Mouse (Mus musculus) midbrain, embryonic 10.5 days (tissue): Measurements from ENCODE around the gene Pign. TPM values are rescaled to one million over a fixed set of nuclear protein-coding genes. Genes with fewer than 3 reads are reported as not detected.

Experiments used
- DNase-seq: peaks from one replicate; pipeline ENCODE4 v3.0.0-alpha.2; 2017; ENCODE audit warnings: low spot score
- H3K27ac ChIP-seq: fragments of 300-500 bp; sonication (generic); replicated peaks from 2 replicates; pipeline ENCODE4 v1.5.1; 2016; ENCODE audit warnings: mild to moderate bottlenecking
- H3K27me3 ChIP-seq: fragments of 300-500 bp; sonication (generic); 2 replicates; pipeline ENCODE4 v1.6.1; 2016; ENCODE audit warnings: low read depth, mild to moderate bottlenecking; ENCODE audit not compliant: poor library complexity, severe bottlenecking
- H3K36me3 ChIP-seq: fragments of 300-500 bp; sonication (generic); 2 replicates; pipeline ENCODE4 v1.6.1; 2016; ENCODE audit warnings: mild to moderate bottlenecking, moderate library complexity
- H3K4me1 ChIP-seq: fragments of 300-500 bp; sonication (generic); 2 replicates; pipeline ENCODE4 v1.6.1; 2016
- H3K4me3 ChIP-seq: fragments of 300-500 bp; sonication (generic); 2 replicates; pipeline ENCODE4 v1.5.1; 2016; ENCODE audit warnings: mild to moderate bottlenecking, moderate library complexity
- H3K9me3 ChIP-seq: fragments of 300-500 bp; sonication (generic); replicated peaks from 2 replicates; pipeline ENCODE4 v1.6.1; 2016; ENCODE audit warnings: mild to moderate bottlenecking
- WGBS: fragments of 180-500 bp; shearing (Covaris S2); methylation state at CpG from one replicate; pipeline ENCODE4 v1.1.7; 2016; 5-methylcytosine and 5-hydroxymethylcytosine counted together
- polyA plus RNA-seq: library from polyadenylated mRNA; unstranded; fragments of >200 nt; fragmentation: Nextera tagmentation; extraction: Ambion mirVana; gene quantifications from 2 replicates; pipeline ENCODE4 v1.2.1, GENCODE M21; 2016

Gene Pign
- 11.1 and 12.9 TPM in 2 replicates for polyA plus RNA-seq

DNA sequence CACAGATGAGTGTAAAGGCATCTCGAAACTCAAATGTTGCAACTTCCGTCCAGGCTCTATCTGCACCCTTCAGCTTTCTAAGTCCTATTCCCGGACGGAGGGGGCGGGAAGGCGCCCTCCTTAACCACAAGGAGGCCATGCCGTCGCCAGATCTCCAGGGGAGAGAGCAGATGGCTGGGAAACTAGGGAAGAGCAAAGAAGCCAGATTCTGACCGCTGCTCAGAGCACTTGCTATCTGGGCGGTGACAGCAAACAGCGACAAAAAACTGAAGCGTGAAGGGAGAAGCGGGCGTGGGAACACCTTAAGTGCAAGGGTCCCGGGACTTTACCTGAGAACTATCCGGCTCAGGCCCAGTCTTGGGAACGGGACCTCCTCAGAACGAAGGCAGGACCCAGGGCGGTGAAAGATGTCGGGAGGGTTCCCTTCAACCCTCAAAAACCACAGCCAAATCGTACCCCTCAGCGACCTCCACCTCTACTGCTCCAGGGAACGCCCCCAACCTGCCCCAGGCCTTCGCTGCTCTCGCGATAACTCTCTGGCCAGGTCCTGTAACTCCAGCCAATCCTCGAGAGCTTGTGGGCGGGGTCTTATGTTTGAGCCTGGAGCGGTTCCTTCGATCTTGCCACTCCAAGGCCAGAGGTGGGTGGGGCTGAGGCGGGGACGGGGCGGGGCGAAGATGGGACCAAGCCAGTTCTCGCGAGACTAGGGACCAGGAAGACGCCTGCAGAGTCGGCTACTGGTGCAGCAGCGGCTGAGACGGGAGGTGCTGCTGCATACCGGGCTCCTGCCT is at the start of gene Pign, which contains the start of gene Relch:
Pign (minus strand) TSS at position 507 of the 791 bp plus-strand sequence.
Relch (plus strand) TSS at position 691 of the 791 bp plus-strand sequence.
- Histone ChIP-seq H3K9me3 (no peaks in the 10 kb centered on the region), H3K27ac (peak within 1 kb of the TSS; percentile 89), H3K27me3 (no peaks in the 10 kb centered on the region), H3K4me3 (peak within 1 kb of the TSS; percentile 97), H3K36me3 (0 out of 2 replicates have a peak, but pooled peaks cover 6% of the 10 kb centered on the region), H3K4me1 (peaks cover 29% of the 10 kb centered on the region)
- WGBS = under 1% methylated on average over 41 of the region's 41 CpGs
- peak; percentile 99 for DNase-seq

DNA sequence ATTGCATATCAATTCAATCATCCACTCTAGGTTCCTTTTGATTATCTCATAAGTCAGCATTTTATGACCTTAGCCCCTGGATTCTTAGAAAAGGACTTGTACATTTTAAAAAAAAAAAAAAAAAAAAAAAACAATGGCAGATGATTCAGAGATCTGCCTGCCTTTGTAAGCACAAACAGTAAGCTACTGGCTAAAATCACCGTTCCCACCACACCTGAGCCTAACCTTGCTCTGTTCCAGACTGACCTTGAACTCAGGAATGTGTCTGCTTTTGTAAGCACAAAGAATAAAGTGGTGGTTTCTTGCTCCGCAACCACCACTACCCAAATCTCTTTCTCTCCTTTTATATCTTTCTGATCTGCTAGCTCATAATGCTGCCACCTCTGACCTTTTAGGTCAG is 49.3 kb upstream of the Pign start:
- Histone ChIP-seq H3K4me3 (no peak overlapping the region), H3K9me3 (no peaks in the 10 kb centered on the region), H3K4me1 (no peaks in the 10 kb centered on the region), H3K27me3 (no peaks in the 10 kb centered on the region), H3K36me3 (peaks cover 33% of the 10 kb centered on the region), H3K27ac (no peak overlapping the region)
- DNase-seq = no peak
- whole genome bisulfite sequencing = 96% methylated on average over 2 of the region's 2 CpGs

DNA sequence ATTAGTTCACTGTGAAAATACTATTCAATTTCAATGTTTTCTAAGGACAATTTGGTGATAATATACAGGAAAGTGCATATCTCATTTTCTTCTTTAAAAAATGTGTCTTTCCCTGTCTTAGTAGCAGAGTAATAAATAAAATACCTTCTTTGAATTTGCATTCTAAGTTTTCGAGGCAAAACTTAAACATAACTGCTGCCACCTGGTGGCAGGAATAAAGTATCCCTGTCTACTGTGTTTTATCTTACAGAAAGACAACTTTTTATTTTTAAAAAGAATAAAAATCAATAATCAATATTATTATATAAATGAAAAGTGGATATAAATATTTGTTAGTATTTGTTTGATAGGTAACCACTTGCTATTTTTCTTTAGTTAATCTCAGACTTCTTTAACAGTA is 47.8 kb upstream of the Pign start:
- DNase-seq = no peak
- H3K36me3 ChIP-seq = peaks cover 44% of the 10 kb centered on the region
- H3K27me3 ChIP-seq = no peaks in the 10 kb centered on the region
- no peak overlapping the region for H3K4me3 ChIP-seq
- no peaks in the 10 kb centered on the region for H3K9me3 ChIP-seq
- no peak overlapping the region for H3K27ac ChIP-seq
- no peaks in the 10 kb centered on the region for H3K4me1 ChIP-seq
- 63% methylated on average over 1 of the region's 1 CpGs for WGBS

DNA sequence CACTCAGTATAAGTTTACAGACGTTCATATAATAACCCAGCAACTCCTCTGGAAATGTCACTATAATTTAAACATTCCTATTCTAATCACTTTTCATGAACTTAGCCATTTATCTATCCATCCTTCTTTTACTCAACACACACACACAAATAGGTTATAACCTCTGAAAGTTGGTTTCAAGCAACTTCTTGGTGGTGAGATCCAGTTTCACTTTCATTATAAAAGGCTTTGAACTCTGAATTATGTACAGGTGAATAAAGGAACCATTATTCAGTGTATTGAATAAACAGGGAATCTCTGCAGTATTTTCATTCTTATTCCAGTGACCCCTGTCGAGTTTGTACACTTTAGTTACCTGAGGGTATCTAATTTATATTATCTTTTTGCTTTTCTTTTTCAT is 45.9 kb upstream of the Pign start:
- Histone ChIP-seq H3K27ac (no peak overlapping the region), H3K9me3 (no peaks in the 10 kb centered on the region), H3K4me1 (no peaks in the 10 kb centered on the region), H3K36me3 (peaks cover 40% of the 10 kb centered on the region), H3K27me3 (no peaks in the 10 kb centered on the region), H3K4me3 (no peak overlapping the region)
- WGBS = 83% methylated on average over 2 of the region's 2 CpGs
- DNase-seq = no peak

DNA sequence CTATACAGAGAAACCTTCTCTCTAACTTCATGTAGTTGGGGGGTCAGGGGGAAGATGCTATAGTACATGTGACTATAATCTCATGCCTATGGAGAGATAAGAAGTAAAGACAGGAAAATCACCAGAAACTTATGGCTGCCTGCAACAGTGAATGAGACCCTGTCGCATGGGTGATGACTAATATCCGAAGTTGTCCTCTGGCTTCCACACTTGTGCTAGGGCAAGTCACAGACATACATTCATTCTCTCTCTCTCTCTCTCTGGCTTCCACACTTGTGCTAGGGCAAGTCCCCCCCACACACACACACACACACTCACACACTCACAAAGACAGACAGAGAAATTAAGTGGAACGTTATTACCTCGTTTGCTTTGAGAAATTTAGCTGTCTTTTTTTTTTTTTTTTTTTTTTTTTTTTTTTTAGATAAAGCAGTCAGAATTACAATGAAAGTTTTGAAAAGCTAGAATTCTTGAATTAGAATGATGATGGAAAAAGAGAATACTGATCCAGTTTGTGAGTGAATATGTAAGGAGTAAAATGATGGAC is 37.6 kb upstream of the Pign start:
- H3K27me3 ChIP-seq = no peaks in the 10 kb centered on the region
- WGBS = 97% methylated on average over 4 of the region's 4 CpGs
- no peaks in the 10 kb centered on the region for H3K4me1 ChIP-seq

DNA sequence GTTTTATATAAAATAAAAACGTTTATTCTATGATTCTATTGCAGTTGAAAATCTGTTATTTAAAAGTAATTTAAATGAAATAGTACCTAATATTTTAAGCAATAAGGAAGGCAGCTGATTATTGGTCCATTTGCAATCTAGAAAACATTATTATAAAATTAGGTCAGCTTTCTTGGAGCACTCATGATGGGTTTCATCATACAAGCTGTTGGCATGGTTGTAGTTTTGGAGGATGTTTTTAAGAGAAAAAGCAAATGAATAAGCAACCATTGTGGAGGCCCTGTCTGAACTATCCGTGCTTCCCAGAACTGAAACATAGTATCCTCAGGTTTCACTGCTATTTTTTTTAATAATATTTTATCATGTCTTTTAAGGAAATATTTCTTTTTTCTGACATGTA is 32.1 kb upstream of the Pign start:
- Histone ChIP-seq H3K4me3 (no peak overlapping the region), H3K36me3 (peaks cover 20% of the 10 kb centered on the region; the same call in 1 of the 2 replicates), H3K27ac (no peak overlapping the region), H3K4me1 (no peaks in the 10 kb centered on the region), H3K9me3 (no peaks in the 10 kb centered on the region), H3K27me3 (no peaks in the 10 kb centered on the region)
- DNase-seq = no peak
- 88% methylated on average over 2 of the region's 2 CpGs for WGBS

More for the DNA sequence above, 37.6 kb upstream of the Pign start:
- no peaks in the 10 kb centered on the region for H3K9me3 ChIP-seq
- no peak overlapping the region for H3K4me3 ChIP-seq
- H3K36me3 ChIP-seq = peaks cover 20% of the 10 kb centered on the region
- DNase-seq = no peak
- H3K27ac ChIP-seq = no peak overlapping the region

DNA sequence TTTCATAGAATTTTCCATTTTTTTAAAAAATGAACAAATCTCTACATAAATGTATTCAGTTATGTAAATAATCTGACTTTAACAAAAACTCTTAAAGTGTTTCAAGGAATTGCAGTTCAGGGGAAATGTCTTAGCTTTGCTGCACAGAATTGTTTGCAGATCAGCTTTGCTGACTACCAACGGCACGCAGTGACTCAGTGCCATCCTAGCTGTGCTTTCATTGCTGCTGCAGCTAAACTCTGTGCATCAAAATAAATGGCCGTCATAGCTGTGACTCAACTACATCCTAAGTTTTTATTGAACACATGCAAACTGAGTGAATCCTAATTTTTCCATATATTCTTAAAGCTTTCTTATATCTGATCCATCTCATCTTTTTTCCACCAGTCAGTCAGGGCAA is 22.0 kb upstream of the Pign start:
- WGBS = 82% methylated on average over 3 of the region's 3 CpGs
- Histone ChIP-seq H3K9me3 (no peaks in the 10 kb centered on the region), H3K27me3 (no peaks in the 10 kb centered on the region), H3K36me3 (no peaks in the 10 kb centered on the region), H3K27ac (no peak overlapping the region), H3K4me1 (no peaks in the 10 kb centered on the region), H3K4me3 (no peak overlapping the region)
- no peak for DNase-seq

DNA sequence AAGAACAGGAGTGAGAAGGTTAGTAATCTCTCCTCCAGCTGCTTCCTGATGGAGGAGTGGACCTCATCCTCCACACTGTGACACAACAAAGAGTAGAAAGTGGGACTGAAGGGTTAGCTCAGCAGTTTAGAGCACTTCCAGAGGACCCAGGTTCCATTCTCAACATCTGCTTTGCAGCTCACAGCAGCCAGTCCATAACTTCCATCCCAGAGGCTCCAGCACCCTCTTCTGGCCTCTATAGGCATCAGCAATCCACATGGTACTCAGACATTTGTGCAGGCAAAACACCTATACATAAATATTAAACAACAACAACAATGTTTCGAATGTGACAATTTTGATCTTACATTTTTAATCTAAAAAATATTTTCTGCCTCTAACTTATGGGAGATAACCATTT is 17.1 kb upstream of the Pign start:
- Histone ChIP-seq H3K27ac (no peak overlapping the region), H3K27me3 (no peaks in the 10 kb centered on the region), H3K4me3 (no peak overlapping the region), H3K9me3 (no peaks in the 10 kb centered on the region), H3K36me3 (peaks cover 5% of the 10 kb centered on the region; the same call in 1 of the 2 replicates), H3K4me1 (no peaks in the 10 kb centered on the region)
- WGBS = 93% methylated on average over 1 of the region's 1 CpGs
- no peak for DNase-seq

DNA sequence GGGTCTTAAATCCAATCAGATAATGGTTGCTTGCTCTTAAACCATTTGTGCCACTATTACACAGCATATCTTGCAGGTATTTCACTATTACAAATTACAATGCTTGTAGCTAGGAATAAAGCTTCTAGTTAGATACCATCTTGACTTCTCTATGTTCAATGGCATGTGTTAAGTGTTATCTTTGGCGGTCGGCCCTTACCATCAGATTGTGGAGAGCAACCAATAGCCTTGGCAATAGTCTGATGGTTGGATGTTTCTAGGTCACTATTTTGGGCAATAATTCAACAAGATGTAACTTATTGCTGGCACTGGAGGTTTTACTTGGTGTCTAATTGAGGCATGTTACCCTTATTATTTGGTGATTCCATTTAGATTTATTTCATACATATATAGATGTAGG is 11.3 kb upstream of the Pign start:
- H3K27me3 ChIP-seq = no peaks in the 10 kb centered on the region
- H3K36me3 ChIP-seq = peaks cover 5% of the 10 kb centered on the region; the same call in 1 of the 2 replicates
- H3K4me1 ChIP-seq = no peaks in the 10 kb centered on the region
- 92% methylated on average over 2 of the region's 2 CpGs for WGBS
- no peak for DNase-seq
- H3K9me3 ChIP-seq = no peaks in the 10 kb centered on the region
- H3K4me3 ChIP-seq = no peak overlapping the region
- no peak overlapping the region for H3K27ac ChIP-seq

DNA sequence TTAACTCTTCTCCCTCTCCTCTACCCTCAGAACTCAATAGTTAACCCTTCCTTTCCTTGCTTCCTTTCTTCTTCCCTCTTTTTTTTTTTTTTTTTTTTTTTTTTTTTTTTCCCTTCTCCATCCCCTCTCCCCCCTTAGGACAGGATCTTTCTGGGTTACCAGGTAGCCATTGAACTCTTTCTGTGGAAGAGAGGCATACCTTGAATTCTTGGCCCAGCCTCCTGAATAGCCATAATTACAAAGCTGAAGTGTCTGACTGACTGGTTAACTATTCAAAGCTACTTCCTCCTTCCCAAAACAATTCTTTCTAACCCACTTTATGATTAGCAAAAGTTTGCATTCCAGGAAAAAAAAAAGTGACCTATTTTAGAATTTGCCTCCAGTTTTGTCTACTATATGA is 6.2 kb upstream of the Pign start:
- peaks cover 16% of the 10 kb centered on the region for H3K4me1 ChIP-seq
- no peak for DNase-seq
- H3K4me3 ChIP-seq = no peak overlapping the region
- H3K9me3 ChIP-seq = no peaks in the 10 kb centered on the region
- no peaks in the 10 kb centered on the region for H3K27me3 ChIP-seq
- H3K36me3 ChIP-seq = 0 out of 2 replicates have a peak, but pooled peaks cover 6% of the 10 kb centered on the region
- H3K27ac ChIP-seq = no peak overlapping the region

DNA sequence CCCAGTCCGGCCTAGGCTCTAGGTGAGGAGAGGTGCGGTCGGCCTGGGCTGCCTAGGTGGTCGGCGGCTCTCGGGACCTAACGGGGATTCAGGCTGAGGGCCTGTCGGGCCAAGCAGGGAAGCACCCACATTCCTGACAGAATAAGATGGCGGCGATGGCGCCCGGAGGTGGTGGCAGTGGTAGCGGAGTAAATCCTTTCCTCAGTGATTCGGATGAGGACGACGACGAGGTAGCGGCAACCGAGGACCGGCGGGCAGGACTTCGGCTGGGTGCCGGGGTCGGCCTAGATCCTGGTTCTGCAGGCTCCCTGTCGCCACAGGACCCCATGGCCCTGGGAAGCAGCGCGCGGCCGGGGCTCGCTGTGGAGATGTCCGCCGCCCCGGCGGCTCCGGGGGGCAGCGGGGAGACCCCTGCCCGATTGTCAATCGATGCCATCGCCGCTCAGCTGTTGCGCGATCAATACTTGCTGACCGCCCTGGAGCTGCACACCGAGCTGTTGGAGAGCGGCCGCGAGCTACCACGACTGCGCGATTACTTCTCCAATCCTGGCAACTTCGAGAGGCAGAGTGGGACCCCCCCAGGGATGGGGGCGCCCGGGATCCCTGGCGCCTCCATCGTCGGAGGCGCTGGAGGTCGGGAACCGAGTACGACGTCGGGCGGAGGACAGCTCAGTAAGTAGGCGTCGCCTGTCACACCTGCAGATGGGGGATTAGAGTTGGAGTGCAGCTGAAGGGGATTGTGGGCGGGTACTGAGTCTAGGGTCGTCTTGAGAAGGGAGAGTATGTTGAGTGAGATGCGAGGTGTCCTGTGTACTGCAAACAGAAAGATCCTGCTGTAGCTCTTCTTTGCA is 710 bp upstream of the Pign start:
- H3K9me3 ChIP-seq = no peaks in the 10 kb centered on the region
- H3K4me1 ChIP-seq = peaks cover 29% of the 10 kb centered on the region
- H3K4me3 ChIP-seq = peak overlapping the region; percentile 97
- H3K36me3 ChIP-seq = 0 out of 2 replicates have a peak, but pooled peaks cover 6% of the 10 kb centered on the region
- peak overlapping the region; percentile 89 for H3K27ac ChIP-seq
- H3K27me3 ChIP-seq = no peaks in the 10 kb centered on the region
- under 1% methylated on average over 67 of the region's 68 CpGs for WGBS
- DNase-seq = peak; percentile 50

DNA sequence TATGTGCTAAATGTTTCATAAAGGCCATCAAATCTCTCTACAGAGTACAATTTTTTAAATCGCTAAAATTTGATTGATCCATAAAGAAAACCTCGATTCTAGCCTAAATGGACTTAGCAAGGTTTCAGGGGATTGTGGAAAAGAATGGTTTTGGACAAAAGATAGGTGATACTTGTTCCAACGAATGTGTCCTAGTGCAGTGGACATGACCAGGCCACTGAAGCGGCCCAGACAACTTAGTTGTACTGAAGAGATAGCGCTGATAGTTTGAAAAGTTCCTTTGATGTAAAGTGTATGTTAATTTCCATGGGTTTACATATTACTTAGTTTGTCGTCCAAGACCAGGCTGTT is 682 bp downstream of the Pign start:
- no peak for DNase-seq
- H3K27me3 ChIP-seq = no peaks in the 10 kb centered on the region
- H3K4me3 ChIP-seq = peak overlapping the region; percentile 97
- 9% methylated on average over 6 of the region's 6 CpGs for WGBS
- peak overlapping the region; percentile 89 for H3K27ac ChIP-seq
- no peaks in the 10 kb centered on the region for H3K9me3 ChIP-seq
- 0 out of 2 replicates have a peak, but pooled peaks cover 6% of the 10 kb centered on the region for H3K36me3 ChIP-seq
- H3K4me1 ChIP-seq = peaks cover 29% of the 10 kb centered on the region
